8 mouse cellular contexts compared by ENCODE assay signal in genomic region chr8:23319556-23319955, GRCm38 (mm10).
DNase-seq lines count a peak whose midpoint lies in the region; ATAC-seq lines count a peak whose summit lies in the region.
"Had no signal": no experiment of that assay in that cellular context is flagged by ENCODE, and none has a peak within 500 bp of the region (broad histone marks: within the 10 kb centered on the region; RNA-seq: fewer than 3 reads in every experiment).

No protein-coding gene starts in this region.

- no peak for ATAC-seq in intestine, embryonic 14.5 days (replicated peaks; ENCODE audit: low FRiP score, low TSS enrichment, low read depth)
- no peak for ATAC-seq in intestine, embryonic 15.5 days
- no peak for ATAC-seq in megakaryocyte progenitor cell, adult 5-6 weeks (replicated peaks; ENCODE audit: poor library complexity)

- H3K36me3 ChIP-seq in intestine, embryonic 14.5 days (ENCODE audit: control insufficient read depth, insufficient read depth, low read length), result no peaks in the 10 kb centered on the region
- H3K36me3 ChIP-seq in intestine, embryonic 15.5 days, result no peaks in the 10 kb centered on the region
- H3K36me3 ChIP-seq: limb, embryonic 15.5 days had no signal

- H3K4me2 ChIP-seq in intestine, embryonic 14.5 days (ENCODE audit: low read length), result no peak overlapping the region
- no peak overlapping the region for H3K4me2 ChIP-seq in intestine, embryonic 15.5 days (replicated peaks)
- H3K4me2 ChIP-seq: limb, embryonic 15.5 days had no signal

- H3K9me3 ChIP-seq in intestine, embryonic 14.5 days (ENCODE audit: control insufficient read depth, low read length), result no peaks in the 10 kb centered on the region
- no peaks in the 10 kb centered on the region for H3K9me3 ChIP-seq in intestine, embryonic 15.5 days
- H3K9me3 ChIP-seq: limb, embryonic 15.5 days had no signal

- peaks cover 13% of the 10 kb centered on the region for H3K4me1 ChIP-seq in intestine, embryonic 14.5 days (replicated peaks; ENCODE audit: control insufficient read depth, insufficient read depth, low read length)
- H3K4me1 ChIP-seq in intestine, embryonic 15.5 days (replicated peaks), result 0 out of 2 replicates have a peak, but pooled peaks cover 6% of the 10 kb centered on the region

- 0 out of 2 replicates have a peak overlapping the region, but pooled peaks have one; percentile 29 for H3K27ac ChIP-seq in intestine, embryonic 14.5 days (ENCODE audit: low read depth)
- no peak overlapping the region for H3K27ac ChIP-seq in intestine, embryonic 15.5 days
- H3K27ac ChIP-seq: limb, embryonic 15.5 days had no signal

- 49% methylated on average over 9 of the region's 9 CpGs for WGBS in intestine, embryonic 14.5 days
- WGBS in intestine, embryonic 15.5 days, result 44% methylated on average over 9 of the region's 9 CpGs

- no peaks in the 10 kb centered on the region for H3K27me3 ChIP-seq in intestine, embryonic 14.5 days (replicated peaks; ENCODE audit: control insufficient read depth, insufficient read depth, low read length)
- no peaks in the 10 kb centered on the region for H3K27me3 ChIP-seq in intestine, embryonic 15.5 days (replicated peaks)

- H3K9ac ChIP-seq in intestine, embryonic 14.5 days (ENCODE audit: low read length), result no peak overlapping the region
- H3K9ac ChIP-seq in intestine, embryonic 15.5 days, result no peak overlapping the region
- H3K9ac ChIP-seq: limb, embryonic 15.5 days had no signal

- H3K4me3 ChIP-seq in intestine, embryonic 14.5 days (ENCODE audit: low read depth, low read length), result no peak overlapping the region
- H3K4me3 ChIP-seq in intestine, embryonic 15.5 days (replicated peaks), result no peak overlapping the region
- H3K4me3 ChIP-seq: limb, embryonic 15.5 days had no signal

- no peak for DNase-seq in intestine, embryonic 14.5 days (ENCODE audit: low spot score)
- DNase-seq in testis, postnatal 10 days (ENCODE audit: low spot score), result peak; percentile 62
- no peak for DNase-seq in testis, postnatal 14 days (ENCODE audit: low spot score)
- DNase-seq in embryo, embryonic 9.5 days (ENCODE audit: extremely low spot score), result peak; percentile 17
- DNase-seq in Muller cell, postnatal 12 days (ENCODE audit: inconsistent ontology term), result no peak

Comparison
In these comparisons a context has a peak if more than half of its experiments do, and no peak if none do; other contexts are left out.
1. DNase-seq: peak in testis, postnatal 10 days (single experiment) and embryo, embryonic 9.5 days (single experiment); none in intestine, embryonic 14.5 days (single experiment), testis, postnatal 14 days (single experiment) and Muller cell, postnatal 12 days (single experiment).